Mouse (Mus musculus): Measurements from ENCODE around the gene Eps15. TPM values are rescaled to one million over a fixed set of nuclear protein-coding genes. Genes with fewer than 3 reads are reported as not detected.

Gene Eps15
- polyA plus RNA-seq, 1 experiment from 2014 or later: 20.0 TPM

DNA sequence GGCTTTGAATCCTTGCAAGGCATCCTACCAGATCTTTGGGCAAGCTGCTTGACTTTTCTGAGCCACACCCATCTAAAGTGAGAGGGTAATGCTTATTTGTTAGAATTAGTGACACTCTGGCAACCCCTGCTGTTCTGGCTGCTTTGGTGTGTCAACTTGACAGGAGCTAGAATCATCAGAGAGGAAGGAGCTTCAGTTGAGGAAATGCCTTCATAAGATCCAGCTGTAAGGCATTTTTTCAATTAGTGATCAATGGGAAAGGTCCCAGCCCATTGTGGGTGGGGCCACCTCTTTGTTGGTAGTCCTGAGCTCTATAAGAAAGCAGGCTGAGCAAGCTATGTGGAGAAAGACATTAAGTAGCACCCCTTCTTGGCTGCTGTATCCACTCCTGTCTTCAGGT is 38.8 kb upstream of the Eps15 start:
- no peak for DNase-seq
- no peak overlapping the region for H3K4me2 ChIP-seq (ENCODE audit: low read depth, low read length)
- H3K4me1 ChIP-seq (ENCODE audit: insufficient read depth): no peaks in the 10 kb centered on the region
- no peak overlapping the region for H3K27ac ChIP-seq (ENCODE audit: low read depth)
- no peaks in the 10 kb centered on the region for H3K27me3 ChIP-seq (ENCODE audit: insufficient read depth, low read length)
- TF ChIP-seq EP300 (IDR thresholded peaks at IDR 0.05; ENCODE audit: low read depth) (no peak), CTCF (IDR thresholded peaks at IDR 0.05; ENCODE audit: low read depth) (no peak)
- H3K36me3 ChIP-seq (replicated peaks; ENCODE audit: insufficient read depth, low read length): no peaks in the 10 kb centered on the region
- no peaks in the 10 kb centered on the region for H3K9me3 ChIP-seq (ENCODE audit: low read length)
- ATAC-seq: no peak
- no peak overlapping the region for H3K9ac ChIP-seq (replicated peaks)
- H3K4me3 ChIP-seq (ENCODE audit: low read depth, low read length): no peak overlapping the region

DNA sequence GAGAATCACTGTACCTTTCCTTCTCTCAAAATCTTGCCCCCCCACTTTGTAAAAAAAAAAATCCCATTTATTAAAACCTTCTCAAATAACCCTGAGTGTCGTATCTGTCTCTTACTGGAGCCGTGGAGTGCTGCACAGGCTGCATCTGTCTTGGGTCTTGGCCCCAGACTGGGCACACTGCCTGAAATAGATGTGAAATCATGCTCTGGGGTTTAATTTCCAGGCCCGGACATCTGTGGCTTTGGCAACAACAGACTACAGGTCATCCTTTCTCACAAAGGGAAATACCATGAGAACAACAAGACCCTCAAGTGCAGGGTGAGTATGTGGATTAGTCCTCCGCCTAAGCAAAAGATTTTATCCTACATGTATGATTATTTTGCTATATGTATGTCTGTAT is 38.1 kb upstream of the Eps15 start:
- no peak for DNase-seq
- 79% methylated on average over 4 of the region's 4 CpGs for WGBS (ENCODE audit: insufficient replicate concordance)
- TF ChIP-seq CTCF (IDR thresholded peaks at IDR 0.05; ENCODE audit: low read depth) (no peak), EP300 (IDR thresholded peaks at IDR 0.05; ENCODE audit: low read depth) (no peak)
- no peaks in the 10 kb centered on the region for H3K9me3 ChIP-seq (ENCODE audit: low read length)
- H3K27me3 ChIP-seq (ENCODE audit: insufficient read depth, low read length): no peaks in the 10 kb centered on the region
- no peak overlapping the region for H3K9ac ChIP-seq (replicated peaks)
- no peak overlapping the region for H3K4me3 ChIP-seq (ENCODE audit: low read depth, low read length)
- H3K4me2 ChIP-seq (ENCODE audit: low read depth, low read length): no peak overlapping the region
- ATAC-seq: no peak
- H3K27ac ChIP-seq (ENCODE audit: low read depth): no peak overlapping the region
- H3K4me1 ChIP-seq (ENCODE audit: insufficient read depth): no peaks in the 10 kb centered on the region
- no peaks in the 10 kb centered on the region for H3K36me3 ChIP-seq (replicated peaks; ENCODE audit: insufficient read depth, low read length)

DNA sequence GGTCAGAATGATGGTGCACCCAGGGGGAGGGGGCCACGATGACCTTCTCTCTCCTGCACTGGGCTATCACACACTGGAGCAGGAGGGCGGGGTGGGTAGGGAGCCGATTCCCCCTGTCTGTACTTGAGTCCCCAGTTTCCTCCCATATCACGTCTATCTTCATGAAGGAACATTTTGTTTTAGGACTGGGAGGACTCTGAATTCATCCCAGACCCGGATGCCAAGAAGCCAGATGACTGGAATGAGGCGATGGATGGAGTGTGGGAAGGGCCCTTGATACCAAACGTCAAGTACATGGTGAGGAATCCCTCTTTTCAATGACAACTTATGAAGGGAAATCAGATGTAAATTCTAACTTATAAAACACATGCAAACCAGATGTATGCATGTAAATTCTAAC is 35.6 kb upstream of the Eps15 start:
- H3K9ac ChIP-seq (replicated peaks): no peak overlapping the region
- ATAC-seq (no peak), DNase-seq (no peak)
- H3K9me3 ChIP-seq (ENCODE audit: low read length): no peaks in the 10 kb centered on the region
- 79% methylated on average over 7 of the region's 7 CpGs for WGBS (ENCODE audit: insufficient replicate concordance)
- H3K4me2 ChIP-seq (ENCODE audit: low read depth, low read length): no peak overlapping the region
- no peak overlapping the region for H3K27ac ChIP-seq (ENCODE audit: low read depth)
- no peaks in the 10 kb centered on the region for H3K27me3 ChIP-seq (ENCODE audit: insufficient read depth, low read length)
- H3K4me3 ChIP-seq (ENCODE audit: low read depth, low read length): no peak overlapping the region
- H3K4me1 ChIP-seq (ENCODE audit: insufficient read depth): no peaks in the 10 kb centered on the region
- H3K36me3 ChIP-seq (replicated peaks; ENCODE audit: insufficient read depth, low read length): no peaks in the 10 kb centered on the region
- TF ChIP-seq CTCF (IDR thresholded peaks at IDR 0.05; ENCODE audit: low read depth) (no peak), EP300 (IDR thresholded peaks at IDR 0.05; ENCODE audit: low read depth) (no peak)

DNA sequence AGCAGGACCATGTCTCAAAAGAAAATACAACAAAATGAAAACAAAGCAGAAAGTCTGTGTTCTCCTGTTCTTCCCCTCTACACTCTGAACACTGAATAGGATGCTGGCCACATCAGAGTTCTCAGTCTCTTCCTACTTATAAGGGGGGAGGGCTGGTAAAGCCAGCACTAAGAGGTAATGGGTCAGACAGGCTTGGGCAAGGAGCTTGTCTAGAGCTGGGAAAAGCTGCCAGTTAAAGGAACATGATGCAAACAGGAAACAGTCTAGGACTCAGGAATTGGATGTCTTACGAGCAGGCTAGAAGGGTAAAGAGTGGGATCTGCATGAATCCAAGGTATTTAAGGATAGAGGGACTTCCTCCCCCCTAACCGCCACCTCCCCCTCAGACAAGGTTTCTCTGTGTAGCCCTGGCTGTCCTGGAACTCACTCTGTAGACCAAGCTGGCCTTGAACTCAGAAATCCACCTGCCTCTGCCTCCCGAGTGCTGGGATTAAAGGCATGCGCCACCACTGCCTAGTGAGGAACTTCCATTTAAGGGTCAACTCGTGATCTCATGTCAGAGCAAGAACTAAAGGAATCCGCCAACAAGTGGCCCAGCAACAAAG is 35.0 kb upstream of the Eps15 start:
- DNase-seq (no peak), ATAC-seq (no peak)
- Histone ChIP-seq H3K4me2 (ENCODE audit: low read depth, low read length) (no peak overlapping the region), H3K9me3 (ENCODE audit: low read length) (no peaks in the 10 kb centered on the region), H3K4me3 (ENCODE audit: low read depth, low read length) (no peak overlapping the region), H3K36me3 (replicated peaks; ENCODE audit: insufficient read depth, low read length) (no peaks in the 10 kb centered on the region), H3K9ac (replicated peaks) (no peak overlapping the region), H3K27ac (ENCODE audit: low read depth) (no peak overlapping the region), H3K4me1 (ENCODE audit: insufficient read depth) (no peaks in the 10 kb centered on the region), H3K27me3 (ENCODE audit: insufficient read depth, low read length) (no peaks in the 10 kb centered on the region)
- TF ChIP-seq EP300 (IDR thresholded peaks at IDR 0.05; ENCODE audit: low read depth) (no peak), CTCF (IDR thresholded peaks at IDR 0.05; ENCODE audit: low read depth) (no peak)
- WGBS (ENCODE audit: insufficient replicate concordance): 65% methylated on average over 6 of the region's 6 CpGs

DNA sequence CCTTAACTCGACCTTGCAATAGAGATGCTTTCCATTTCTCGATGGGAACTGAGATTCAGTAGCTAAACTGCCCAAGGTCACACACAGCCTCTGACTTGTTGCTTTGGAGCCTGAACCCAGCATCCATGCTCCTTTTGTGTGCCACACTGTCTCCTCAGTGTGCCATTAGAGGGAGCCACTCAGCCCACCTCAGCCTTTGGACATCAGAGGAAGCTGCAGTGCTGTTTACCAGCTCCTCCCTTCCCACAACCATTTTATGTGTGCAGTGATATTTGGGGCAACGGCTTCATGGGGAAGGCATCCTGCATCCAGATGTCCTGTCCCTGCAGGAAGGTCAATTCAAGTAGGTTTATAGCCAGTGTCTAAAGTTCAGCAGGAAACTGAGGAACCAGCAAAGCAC is 28.5 kb upstream of the Eps15 start:
- H3K4me1 ChIP-seq (ENCODE audit: insufficient read depth): peaks cover 11% of the 10 kb centered on the region
- peak; percentile 50; the same call in 1 of the 2 replicates for ATAC-seq
- peak; percentile 41 for DNase-seq

DNA sequence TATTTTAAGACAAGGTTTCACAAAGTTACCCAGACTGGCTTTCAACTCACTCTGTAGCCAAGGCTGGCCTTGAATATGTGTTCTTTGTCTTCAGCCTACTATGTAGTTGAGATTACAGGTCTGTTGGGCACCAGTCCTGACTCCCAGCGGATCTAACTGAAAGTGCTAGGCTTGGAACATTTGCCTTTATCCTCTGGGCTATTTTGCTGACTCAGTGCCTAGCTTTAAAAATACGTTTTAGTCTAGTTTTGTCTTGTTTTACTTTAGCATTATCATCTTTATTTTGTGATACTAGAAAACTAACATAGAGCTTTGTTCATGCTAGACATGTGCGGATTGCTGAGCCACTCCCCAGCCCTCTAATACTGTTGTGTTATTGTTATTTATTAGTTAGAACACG is 27.9 kb upstream of the Eps15 start:
- WGBS (ENCODE audit: insufficient replicate concordance): 78% methylated on average over 4 of the region's 4 CpGs
- no peak for ATAC-seq

More for the DNA sequence above, 28.5 kb upstream of the Eps15 start:
- H3K4me2 ChIP-seq (ENCODE audit: low read depth, low read length): no peak overlapping the region
- H3K9me3 ChIP-seq (ENCODE audit: low read length): no peaks in the 10 kb centered on the region
- H3K27ac ChIP-seq (ENCODE audit: low read depth): no peak overlapping the region
- no peaks in the 10 kb centered on the region for H3K27me3 ChIP-seq (ENCODE audit: insufficient read depth, low read length)
- no peaks in the 10 kb centered on the region for H3K36me3 ChIP-seq (replicated peaks; ENCODE audit: insufficient read depth, low read length)
- no peak overlapping the region for H3K4me3 ChIP-seq (ENCODE audit: low read depth, low read length)
- TF ChIP-seq CTCF (IDR thresholded peaks at IDR 0.05; ENCODE audit: low read depth): peak; percentile 81
- TF ChIP-seq EP300 (IDR thresholded peaks at IDR 0.05; ENCODE audit: low read depth): no peak
- no peak overlapping the region for H3K9ac ChIP-seq (replicated peaks)
- 24% methylated on average over 3 of the region's 3 CpGs for WGBS (ENCODE audit: insufficient replicate concordance)

More for the DNA sequence above, 27.9 kb upstream of the Eps15 start:
- Histone ChIP-seq H3K4me3 (ENCODE audit: low read depth, low read length) (no peak overlapping the region), H3K4me2 (ENCODE audit: low read depth, low read length) (no peak overlapping the region), H3K27me3 (ENCODE audit: insufficient read depth, low read length) (no peaks in the 10 kb centered on the region), H3K27ac (ENCODE audit: low read depth) (no peak overlapping the region), H3K9ac (replicated peaks) (no peak overlapping the region), H3K9me3 (ENCODE audit: low read length) (no peaks in the 10 kb centered on the region), H3K4me1 (ENCODE audit: insufficient read depth) (peaks cover 11% of the 10 kb centered on the region), H3K36me3 (replicated peaks; ENCODE audit: insufficient read depth, low read length) (no peaks in the 10 kb centered on the region)
- TF ChIP-seq EP300 (IDR thresholded peaks at IDR 0.05; ENCODE audit: low read depth) (no peak), CTCF (IDR thresholded peaks at IDR 0.05; ENCODE audit: low read depth) (no peak)
- no peak for DNase-seq

All from liver, postnatal 0 days (tissue).